ENCODE assay signal across 11 mouse cellular contexts in genomic region chr14:47987392-47988075, GRCm38 (mm10).
DNase-seq lines count a peak whose midpoint lies in the region; ATAC-seq lines count a peak whose summit lies in the region.
"Had no signal": no experiment of that assay in that cellular context is flagged by ENCODE, and none has a peak within 500 bp of the region (broad histone marks: within the 10 kb centered on the region; RNA-seq: fewer than 3 reads in every experiment).

No protein-coding gene starts in this region.

- no peak overlapping the region for H3K4me2 ChIP-seq in hindbrain, embryonic 13.5 days
- H3K4me2 ChIP-seq in midbrain, embryonic 15.5 days = no peak overlapping the region
- no peak overlapping the region for H3K4me2 ChIP-seq in midbrain, embryonic 16.5 days (ENCODE audit: low read length)
- H3K4me2 ChIP-seq: liver, embryonic 13.5 days had no signal

- no peak overlapping the region for H3K4me3 ChIP-seq in hindbrain, embryonic 13.5 days
- H3K4me3 ChIP-seq in hindbrain, embryonic 10.5 days = no peak overlapping the region
- no peak overlapping the region for H3K4me3 ChIP-seq in midbrain, embryonic 15.5 days
- H3K4me3 ChIP-seq in midbrain, embryonic 16.5 days (ENCODE audit: low read depth, low read length) = no peak overlapping the region
- H3K4me3 ChIP-seq: liver, embryonic 13.5 days had no signal

- no peak overlapping the region for H3K27ac ChIP-seq in hindbrain, embryonic 13.5 days
- no peak overlapping the region for H3K27ac ChIP-seq in hindbrain, embryonic 10.5 days
- peak overlapping the region; percentile 14; the same call in 1 of the 2 replicates for H3K27ac ChIP-seq in midbrain, embryonic 15.5 days
- H3K27ac ChIP-seq in midbrain, embryonic 16.5 days (ENCODE audit: low read length) = no peak overlapping the region
- H3K27ac ChIP-seq: liver, embryonic 13.5 days had no signal

- no peak overlapping the region for H3K9ac ChIP-seq in hindbrain, embryonic 13.5 days
- H3K9ac ChIP-seq in midbrain, embryonic 15.5 days = no peak overlapping the region
- no peak overlapping the region for H3K9ac ChIP-seq in midbrain, embryonic 16.5 days (ENCODE audit: low read depth, low read length)
- H3K9ac ChIP-seq: liver, embryonic 13.5 days had no signal

- peak; percentile 44 for DNase-seq in adrenal gland, postnatal 10 days
- DNase-seq in adrenal gland, postnatal 4 days (ENCODE audit: low spot score in 2 of 2) = no peak
- no peak for DNase-seq in hindbrain, embryonic 10.5 days (ENCODE audit: low spot score)
- no peak for DNase-seq in MN1 (ENCODE audit: low spot score)
- DNase-seq in kidney, postnatal 4 days = no peak
- DNase-seq: cerebellum, adult 8-10 months; kidney, adult 18-20 months; liver, embryonic 13.5 days had no signal

- 55% methylated on average over 7 of the region's 7 CpGs for WGBS in hindbrain, embryonic 13.5 days
- WGBS in hindbrain, embryonic 10.5 days = 76% methylated on average over 7 of the region's 7 CpGs
- 44% methylated on average over 7 of the region's 7 CpGs for WGBS in midbrain, embryonic 15.5 days
- WGBS in midbrain, embryonic 16.5 days = 37% methylated on average over 7 of the region's 7 CpGs

- ATAC-seq in hindbrain, embryonic 13.5 days (ENCODE audit: low FRiP score) = peak; percentile 21; the same call in 1 of the 2 replicates
- ATAC-seq in midbrain, embryonic 15.5 days (replicated peaks) = peak; percentile 62; the same call in 1 of the 2 replicates
- ATAC-seq in midbrain, embryonic 16.5 days = no peak

- H3K27me3 ChIP-seq in hindbrain, embryonic 13.5 days = no peaks in the 10 kb centered on the region
- H3K27me3 ChIP-seq in hindbrain, embryonic 10.5 days (ENCODE audit: insufficient read depth, poor library complexity, severe bottlenecking) = no peaks in the 10 kb centered on the region
- no peaks in the 10 kb centered on the region for H3K27me3 ChIP-seq in midbrain, embryonic 15.5 days (replicated peaks)
- H3K27me3 ChIP-seq in midbrain, embryonic 16.5 days (ENCODE audit: control insufficient read depth, insufficient read depth, low read depth, low read length) = no peaks in the 10 kb centered on the region
- H3K27me3 ChIP-seq: liver, embryonic 13.5 days had no signal

- H3K36me3 ChIP-seq in hindbrain, embryonic 13.5 days = no peaks in the 10 kb centered on the region
- no peaks in the 10 kb centered on the region for H3K36me3 ChIP-seq in hindbrain, embryonic 10.5 days
- H3K36me3 ChIP-seq in midbrain, embryonic 15.5 days (replicated peaks) = no peaks in the 10 kb centered on the region
- no peaks in the 10 kb centered on the region for H3K36me3 ChIP-seq in midbrain, embryonic 16.5 days (ENCODE audit: control insufficient read depth, insufficient read depth, low read length)
- H3K36me3 ChIP-seq: liver, embryonic 13.5 days had no signal

- peaks cover 33% of the 10 kb centered on the region for H3K4me1 ChIP-seq in hindbrain, embryonic 13.5 days (replicated peaks)
- peaks cover 21% of the 10 kb centered on the region for H3K4me1 ChIP-seq in hindbrain, embryonic 10.5 days (replicated peaks)
- H3K4me1 ChIP-seq in midbrain, embryonic 15.5 days = peaks cover 21% of the 10 kb centered on the region
- H3K4me1 ChIP-seq in midbrain, embryonic 16.5 days (ENCODE audit: control insufficient read depth, insufficient read depth, low read length) = peaks cover 8% of the 10 kb centered on the region; the same call in 1 of the 2 replicates
- H3K4me1 ChIP-seq: liver, embryonic 13.5 days had no signal

- H3K9me3 ChIP-seq in hindbrain, embryonic 13.5 days = no peaks in the 10 kb centered on the region
- peaks cover 6% of the 10 kb centered on the region; the same call in 1 of the 2 replicates for H3K9me3 ChIP-seq in hindbrain, embryonic 10.5 days
- H3K9me3 ChIP-seq in midbrain, embryonic 15.5 days = no peaks in the 10 kb centered on the region
- no peaks in the 10 kb centered on the region for H3K9me3 ChIP-seq in midbrain, embryonic 16.5 days (replicated peaks; ENCODE audit: control insufficient read depth, low read length, poor library complexity, severe bottlenecking)
- H3K9me3 ChIP-seq: liver, embryonic 13.5 days had no signal
